Mouse (Mus musculus) lung, adult 2 months (tissue): ENCODE measurements at regions not wholly inside any gene's neighbourhood (a gene's known extent, or its start where the extent isn't known, plus 50 kb on each side); places are given as distances from the start of the nearest gene placed in this dataset.

Experiments used
- DNase-seq: peaks from one replicate; pipeline ENCODE4 v3.0.0; 2022
- H3K4me1 ChIP-seq: fragments of 200-500 bp; 2 replicates; pipeline ENCODE4 v1.6.1; 2011; ENCODE audit warnings: low read length; ENCODE audit not compliant: control insufficient read depth, insufficient read depth
- H3K4me3 ChIP-seq: fragments of 200-500 bp; replicated peaks from 2 replicates; pipeline ENCODE3; 2011; ENCODE audit warnings: low read depth, mild to moderate bottlenecking, control low read depth, low read length; ENCODE audit errors: extremely low read depth
- CTCF ChIP-seq: fragments of 200-500 bp; IDR thresholded peaks from 2 replicates; pipeline ENCODE4 v1.5.1; 2011; ENCODE audit warnings: mild to moderate bottlenecking, low read length, control low read depth; ENCODE audit not compliant: insufficient read depth
- POLR2A ChIP-seq: fragments of 200-500 bp; IDR thresholded peaks from 2 replicates; pipeline ENCODE4 v1.6.1; 2011; ENCODE audit warnings: low read depth, mild to moderate bottlenecking, control low read depth, low read length, borderline replicate concordance; ENCODE audit errors: extremely low read depth
- WGBS: fragments of 180-500 bp; shearing (Covaris S2); methylation state at CpG from one replicate; pipeline ENCODE4 v1.1.7; 2018; 5-methylcytosine and 5-hydroxymethylcytosine counted together

DNA sequence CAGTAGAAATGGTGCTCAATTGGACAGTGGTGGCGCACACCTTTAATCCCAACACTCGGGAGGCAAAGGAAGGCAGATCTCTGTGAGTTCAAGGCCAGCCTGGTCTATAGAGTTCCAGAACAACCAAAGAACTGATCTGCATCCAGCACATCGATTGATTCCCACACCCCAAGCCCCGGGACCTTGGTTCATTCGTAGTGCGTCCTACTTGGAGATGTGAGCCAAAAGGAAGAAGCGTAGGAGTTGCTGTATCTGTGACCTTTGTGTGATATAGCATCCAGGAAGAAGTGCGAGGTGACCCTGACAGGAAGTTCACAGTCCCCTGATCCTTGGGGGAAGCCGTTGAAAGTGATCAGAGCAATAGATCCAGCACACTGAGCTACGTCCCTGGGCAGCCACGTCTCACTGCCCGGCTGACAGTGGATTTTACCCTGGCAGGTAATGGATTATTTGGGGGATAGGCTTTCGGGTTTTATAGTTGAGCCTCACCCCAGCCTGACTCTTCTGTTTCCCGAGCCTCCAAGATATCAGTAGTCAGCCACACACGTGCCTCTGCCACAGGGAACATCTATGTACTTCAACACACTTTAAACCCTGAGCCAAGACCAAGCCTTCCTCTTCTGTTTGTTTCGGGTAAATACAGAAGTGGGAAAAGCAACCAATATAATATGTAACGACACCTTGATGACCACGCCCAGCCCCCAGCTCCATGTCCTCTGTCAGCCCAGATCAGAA is 54.1 kb upstream of the Top1 start:
- DNase-seq, result no peak
- no peaks in the 10 kb centered on the region for H3K4me1 ChIP-seq
- TF ChIP-seq CTCF (no peak), POLR2A (no peak)
- no peak overlapping the region for H3K4me3 ChIP-seq
- WGBS, result 68% methylated on average over 18 of the region's 18 CpGs

DNA sequence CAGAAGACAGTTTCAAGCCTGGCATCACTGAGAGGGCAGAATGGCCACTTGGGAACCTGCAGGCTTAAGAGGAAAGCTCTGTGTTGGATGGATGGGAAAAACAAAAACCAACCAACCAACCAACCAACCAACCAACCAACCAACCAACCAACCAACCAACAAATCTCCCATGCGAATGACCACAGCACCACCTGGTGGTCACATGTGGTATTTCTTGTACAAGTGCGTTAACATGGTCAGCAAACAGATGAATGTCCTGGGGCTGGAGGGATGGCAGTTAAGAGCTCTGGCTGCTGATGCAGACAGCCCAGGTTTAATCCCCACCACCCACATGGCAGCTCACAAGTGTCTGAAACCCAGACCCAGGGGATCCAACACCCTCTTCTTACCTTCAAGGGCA is 52.7 kb upstream of the Top1 start:
- H3K4me1 ChIP-seq, result no peaks in the 10 kb centered on the region
- no peak overlapping the region for H3K4me3 ChIP-seq
- peak; percentile 77 for DNase-seq
- 10% methylated on average over 2 of the region's 2 CpGs for WGBS
- TF ChIP-seq CTCF (peak; percentile 60), POLR2A (no peak)
